Comparison of ENCODE assay signal across 18 mouse cellular contexts in genomic region chr7:129862966-129863365, GRCm38 (mm10).
DNase-seq lines count a peak whose midpoint lies in the region; TF ChIP-seq lines count a peak whose summit lies in the region.
"Had no signal": no experiment of that assay in that cellular context is flagged by ENCODE, and none has a peak within 500 bp of the region (broad histone marks: within the 10 kb centered on the region; RNA-seq: fewer than 3 reads in every experiment).

No protein-coding gene starts in this region.

- H3K27me3 ChIP-seq in kidney, adult 2 months (replicated peaks; ENCODE audit: control insufficient read depth, insufficient read depth, low read length) = no peaks in the 10 kb centered on the region
- H3K27me3 ChIP-seq: Patski had no signal

- H3K4me1 ChIP-seq in kidney, adult 2 months (ENCODE audit: control insufficient read depth, insufficient read depth, low read length) = no peaks in the 10 kb centered on the region

- peak; percentile 52 for DNase-seq in kidney, adult 2 months
- no peak for DNase-seq in kidney, postnatal 4 days
- DNase-seq in kidney, adult 8-10 months = peak; percentile 5 to 18
- DNase-seq in kidney, adult 11 months = no peak
- DNase-seq in kidney, adult 9 months = peak; percentile 50
- no peak for DNase-seq in kidney, postnatal 25 days
- DNase-seq: adrenal gland, adult 2 months; adrenal gland, adult 8-10 months; adrenal gland, postnatal 10 days; adrenal gland, postnatal 14 days; adrenal gland, postnatal 25 days; adrenal gland, postnatal 36 days; B cell, adult 2 months; cerebellum, adult 11 months; cerebellum, adult 11-12 months; cerebellum, adult 18-20 months had no signal

- no peaks in the 10 kb centered on the region for H3K36me3 ChIP-seq in kidney, adult 2 months (ENCODE audit: control insufficient read depth, insufficient read depth, low read length)
- H3K36me3 ChIP-seq: G1E had no signal

- no peak for TF ChIP-seq CTCF in kidney, adult 2 months (conservative IDR thresholded peaks at IDR 0.05; ENCODE audit: insufficient read depth, insufficient read length, low read depth, low read length)

- 23% methylated on average over 1 of the region's 1 CpGs for WGBS in kidney, adult 2 months

- TF ChIP-seq POLR2A in kidney, adult 2 months (IDR thresholded peaks at IDR 0.05; ENCODE audit: low read depth, low read length) = no peak

- no peak overlapping the region for H3K4me3 ChIP-seq in kidney, adult 2 months (ENCODE audit: insufficient read depth, low read depth, low read length)

- H3K27ac ChIP-seq in kidney, adult 2 months (ENCODE audit: insufficient read depth, low read depth, low read length) = no peak overlapping the region

Comparison
In these comparisons a context has a peak if more than half of its experiments do, and no peak if none do; other contexts are left out.
1. DNase-seq: peak in kidney, adult 2 months (single experiment), kidney, adult 8-10 months (2 of 2) and kidney, adult 9 months (single experiment); none in kidney, postnatal 4 days (0 of 2), kidney, adult 11 months (single experiment) and kidney, postnatal 25 days (0 of 2).